Mouse (Mus musculus) midbrain, embryonic 14.5 days (tissue): ENCODE measurements at regions not wholly inside any gene's neighbourhood (a gene's known extent, or its start where the extent isn't known, plus 50 kb on each side); places are given as distances from the start of the nearest gene placed in this dataset.

Experiments
- ATAC-seq: fragments of 200-750 bp; cut with Nextera tagmentation; 2 replicates; pipeline ENCODE4 v1.8.0; 2017; ENCODE audit warnings: moderate number of reproducible peaks, moderate library complexity; ENCODE audit not compliant: low FRiP score, low TSS enrichment
- DNase-seq: peaks from one replicate; pipeline ENCODE4 v3.0.0-alpha.2; 2015
- H3K27ac ChIP-seq: fragments of 300-500 bp; sonication (generic); replicated peaks from 2 replicates; pipeline ENCODE4 v1.5.1; 2014; ENCODE audit warnings: mild to moderate bottlenecking, low read depth, low read length, moderate library complexity
- H3K27me3 ChIP-seq: fragments of 300-500 bp; sonication (generic); 2 replicates; pipeline ENCODE4 v1.6.1; 2014; ENCODE audit warnings: low read length, control low read depth, mixed read lengths; ENCODE audit not compliant: control insufficient read depth, insufficient read depth
- H3K36me3 ChIP-seq: fragments of 300-500 bp; sonication (generic); 2 replicates; pipeline ENCODE4 v1.6.1; 2014; ENCODE audit warnings: low read length, control low read depth; ENCODE audit not compliant: control insufficient read depth, insufficient read depth
- H3K4me1 ChIP-seq: fragments of 300-500 bp; sonication (generic); 2 replicates; pipeline ENCODE4 v1.6.1; 2014; ENCODE audit warnings: mild to moderate bottlenecking, antibody characterized with exemption, low read length, control low read depth; ENCODE audit not compliant: control insufficient read depth, insufficient read depth
- H3K4me2 ChIP-seq: fragments of 300-500 bp; sonication (generic); 2 replicates; pipeline ENCODE4 v1.6.1; 2014; ENCODE audit warnings: mild to moderate bottlenecking, low read length, moderate library complexity
- H3K4me3 ChIP-seq: fragments of 300-500 bp; sonication (generic); replicated peaks from 2 replicates; pipeline ENCODE4 v1.5.1; 2014; ENCODE audit warnings: low read depth, low read length
- H3K9ac ChIP-seq: fragments of 300-500 bp; sonication (generic); replicated peaks from 2 replicates; pipeline ENCODE4 v1.6.1; 2014; ENCODE audit warnings: mild to moderate bottlenecking, low read length, moderate library complexity
- H3K9me3 ChIP-seq: fragments of 300-500 bp; sonication (generic); 2 replicates; pipeline ENCODE4 v1.6.1; 2016; ENCODE audit warnings: low read length, control low read depth, mixed read lengths; ENCODE audit not compliant: control insufficient read depth
- WGBS: fragments of 180-500 bp; shearing (Covaris S2); extraction: QIAGEN DNeasy Blood & Tissue Kit; methylation state at CpG from one replicate; pipeline ENCODE4 v1.1.7; 2014; 5-methylcytosine and 5-hydroxymethylcytosine counted together

DNA sequence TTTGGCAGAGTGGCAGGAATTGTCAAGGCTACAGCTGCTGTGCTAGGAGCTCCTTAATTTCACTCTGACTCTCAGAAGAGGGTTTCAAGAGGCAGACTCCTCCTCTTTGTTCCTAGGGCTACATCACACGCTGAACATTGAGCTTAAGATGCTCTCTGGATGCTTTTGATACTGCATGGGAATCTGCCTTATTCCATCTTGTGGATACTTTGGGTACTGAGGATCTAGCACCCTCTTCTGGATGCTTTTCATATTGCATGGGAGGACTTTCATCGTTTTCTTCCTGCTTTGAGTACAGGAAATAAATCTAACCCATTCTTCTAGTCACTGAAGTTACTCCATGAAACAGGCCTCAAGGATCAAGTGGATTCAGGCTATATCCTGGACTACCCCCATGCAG is 513.9 kb upstream of the Dsel start:
- no peak overlapping the region for H3K4me2 ChIP-seq
- H3K9ac ChIP-seq: no peak overlapping the region
- peak; percentile 88 for DNase-seq
- no peak overlapping the region for H3K4me3 ChIP-seq
- no peaks in the 10 kb centered on the region for H3K4me1 ChIP-seq
- WGBS: 3% methylated on average over 2 of the region's 2 CpGs
- H3K36me3 ChIP-seq: no peaks in the 10 kb centered on the region
- 0 out of 2 replicates have a peak, but pooled peaks have one; percentile 43 for ATAC-seq
- no peaks in the 10 kb centered on the region for H3K9me3 ChIP-seq
- H3K27ac ChIP-seq: no peak overlapping the region
- no peaks in the 10 kb centered on the region for H3K27me3 ChIP-seq

DNA sequence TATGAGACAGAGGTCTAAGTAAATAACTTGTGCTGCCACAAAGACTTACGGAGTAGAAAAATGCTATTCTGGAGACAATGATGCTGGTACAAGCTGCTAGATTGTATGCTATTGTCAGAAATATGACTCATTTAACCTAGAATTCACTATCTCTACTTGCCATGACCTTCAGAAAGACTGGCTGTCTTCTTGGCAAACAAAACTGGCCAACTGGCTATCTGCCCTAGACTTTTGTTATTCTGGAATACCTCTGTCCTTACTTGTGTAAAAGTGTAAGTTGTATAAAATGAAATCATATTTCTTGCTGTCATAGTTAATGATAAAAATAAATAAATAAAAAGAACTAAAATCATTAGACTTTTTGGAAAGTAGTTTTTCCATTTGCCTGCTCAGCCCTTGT is 491.1 kb upstream of the Dsel start:
- no peaks in the 10 kb centered on the region for H3K27me3 ChIP-seq
- H3K9ac ChIP-seq: no peak overlapping the region
- H3K4me1 ChIP-seq: no peaks in the 10 kb centered on the region
- H3K9me3 ChIP-seq: no peaks in the 10 kb centered on the region
- H3K4me2 ChIP-seq: no peak overlapping the region
- ATAC-seq (no peak), DNase-seq (no peak)
- no peaks in the 10 kb centered on the region for H3K36me3 ChIP-seq
- WGBS: 98% methylated on average over 1 of the region's 1 CpGs
- no peak overlapping the region for H3K4me3 ChIP-seq
- H3K27ac ChIP-seq: no peak overlapping the region
